Mouse (Mus musculus) gastrocnemius, postnatal 25 days (tissue): ENCODE data around the gene Hint1. TPM values are rescaled to one million over a fixed set of nuclear protein-coding genes. Genes with fewer than 3 reads are reported as not detected.

Experiments
- DNase-seq: peaks from one replicate; pipeline ENCODE4 v3.0.0; 2022
- total RNA-seq, 2 experiments: library from RNA; stranded (reverse); gene quantifications; 1 replicate in 1 of 2; 2 replicates in 1 of 2; pipeline ENCODE4 v1.2.3; 2021

Hint1 gene
- total RNA-seq, 2 experiments from 2014 or later: 181 to 192 TPM

GRCm38 (mm10) chr11:54861471-54862420 lies 4.4 kb upstream of the Hint1 start:
- no peak for DNase-seq

- no peak for DNase-seq
Observed at GRCm38 (mm10) chr11:54862621-54863520, 3.3 kb upstream of the Hint1 start.

DNA sequence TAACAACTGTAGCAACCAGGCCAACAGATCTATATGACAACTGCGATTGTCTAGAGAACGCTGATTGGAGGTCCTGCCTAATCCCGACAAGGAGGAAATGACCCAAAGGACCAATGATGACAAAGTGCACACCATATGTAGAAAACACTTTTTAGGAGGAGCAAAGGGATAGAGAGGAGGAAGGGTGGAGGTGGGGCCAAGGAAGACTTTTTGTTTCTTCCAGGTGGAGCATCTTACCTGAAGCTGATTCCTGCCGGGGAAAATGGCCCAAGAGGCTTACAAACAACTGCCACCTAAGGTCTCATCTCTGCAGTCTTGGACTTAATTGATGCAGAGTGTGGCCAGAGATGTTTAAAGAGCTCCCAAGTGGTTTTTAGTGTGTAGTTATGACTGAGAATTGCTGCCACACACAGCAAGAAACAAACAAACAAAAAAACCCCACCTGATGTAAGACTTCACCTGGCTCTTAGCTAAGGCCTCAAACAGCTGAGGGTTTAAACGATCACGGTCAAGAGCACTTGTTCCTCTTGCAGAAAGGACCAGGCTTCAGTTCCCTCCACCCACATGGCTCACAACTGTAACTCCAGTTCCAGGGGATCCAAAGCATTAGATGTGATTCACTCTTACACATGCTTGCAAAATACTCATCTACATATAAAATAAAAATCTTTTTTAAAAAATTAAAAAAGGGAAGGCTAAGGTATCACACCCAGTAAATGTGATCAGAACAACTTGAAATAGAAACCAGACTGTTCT lies 675 bp upstream of the Hint1 start:
- no peak for DNase-seq

GRCm38 (mm10) chr11:54867049-54867385 lies 834 bp downstream of the Hint1 start:
- DNase-seq: no peak

DNA sequence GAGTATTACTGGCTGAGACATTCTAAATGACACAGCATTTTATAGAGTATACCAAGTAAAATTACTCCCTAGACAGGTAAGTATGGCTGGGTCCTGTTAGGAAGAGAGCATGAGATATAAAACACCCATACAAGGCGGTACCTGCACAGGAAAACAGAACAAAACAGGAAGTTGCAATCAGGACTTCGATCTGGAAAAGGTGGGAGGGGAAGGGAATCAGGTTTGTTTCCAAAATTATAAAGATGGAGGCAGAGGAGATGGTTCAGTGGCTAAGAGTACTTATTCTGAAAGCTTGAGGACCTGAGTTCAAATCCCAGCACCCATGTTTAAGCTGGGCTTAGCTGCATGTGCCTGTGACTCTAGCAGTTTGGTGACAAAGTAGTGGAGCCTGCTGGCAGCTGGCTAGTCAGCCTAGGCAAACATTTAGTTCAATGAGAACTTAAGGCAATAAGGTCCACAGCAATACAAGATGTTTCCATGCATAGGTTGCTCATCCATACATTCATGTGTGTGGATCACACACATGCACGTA lies 1.8 kb downstream of the Hint1 start:
- DNase-seq: no peak

- DNase-seq: no peak
Observed at GRCm38 (mm10) chr11:54868445-54868844, 2.3 kb downstream of the Hint1 start.

DNA sequence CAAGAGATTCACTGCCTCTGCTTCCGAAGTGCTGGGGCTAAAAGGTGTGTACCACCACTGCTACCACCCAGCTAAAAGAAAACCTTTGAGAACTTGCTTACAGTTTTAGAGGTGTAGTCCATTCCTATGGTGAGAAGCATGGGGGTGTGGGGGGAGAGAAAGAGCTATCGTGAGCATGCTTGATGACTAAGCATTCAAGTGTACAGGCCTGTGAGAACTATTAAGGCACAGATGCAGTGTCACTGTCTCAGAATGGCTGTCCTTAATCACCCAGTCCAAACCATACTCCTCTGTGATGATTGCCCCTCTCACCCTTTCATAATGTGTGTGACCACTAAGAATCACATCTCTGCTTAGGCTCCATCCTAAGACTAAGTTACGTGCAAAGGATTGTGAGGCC lies 3.1 kb downstream of the Hint1 start:
- DNase-seq: no peak

DNA sequence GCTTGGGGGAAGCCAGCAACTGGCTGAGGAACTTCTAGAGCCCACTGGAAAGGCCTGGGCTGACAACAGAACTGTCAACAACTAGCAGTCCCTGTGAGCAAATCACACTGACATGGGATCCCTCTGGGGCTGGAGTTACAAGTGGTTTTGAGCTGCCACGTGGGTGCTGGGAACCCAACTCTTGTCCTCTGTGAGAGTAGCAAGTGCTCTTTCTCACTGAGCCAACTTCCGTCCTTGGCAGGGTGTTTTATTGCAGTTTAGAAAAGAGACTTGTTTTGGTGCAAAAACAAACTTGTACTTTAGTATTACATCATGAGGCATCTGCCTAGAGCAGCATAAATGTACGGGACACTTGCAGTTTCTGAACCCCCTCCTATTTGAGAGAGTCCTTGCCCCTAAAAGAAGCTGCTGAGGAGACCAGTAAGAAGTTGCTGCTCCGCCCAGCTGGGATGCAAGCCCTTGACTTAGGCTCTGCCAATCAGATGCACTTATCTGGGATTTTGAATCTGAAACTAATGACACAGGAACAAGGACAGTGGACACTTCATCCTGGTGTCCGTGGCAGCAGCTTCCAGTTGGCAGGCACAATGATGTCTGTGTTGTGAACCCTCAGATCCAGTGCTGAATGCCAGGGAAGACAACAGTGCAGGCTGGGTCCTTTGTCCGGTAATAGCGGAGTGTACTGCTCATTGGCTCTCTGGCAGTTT lies 5.8 kb downstream of the Hint1 start:
- peak; percentile 49 for DNase-seq

- no peak for DNase-seq
Observed at GRCm38 (mm10) chr11:54876031-54876430, 9.8 kb downstream of the Hint1 start.

DNA sequence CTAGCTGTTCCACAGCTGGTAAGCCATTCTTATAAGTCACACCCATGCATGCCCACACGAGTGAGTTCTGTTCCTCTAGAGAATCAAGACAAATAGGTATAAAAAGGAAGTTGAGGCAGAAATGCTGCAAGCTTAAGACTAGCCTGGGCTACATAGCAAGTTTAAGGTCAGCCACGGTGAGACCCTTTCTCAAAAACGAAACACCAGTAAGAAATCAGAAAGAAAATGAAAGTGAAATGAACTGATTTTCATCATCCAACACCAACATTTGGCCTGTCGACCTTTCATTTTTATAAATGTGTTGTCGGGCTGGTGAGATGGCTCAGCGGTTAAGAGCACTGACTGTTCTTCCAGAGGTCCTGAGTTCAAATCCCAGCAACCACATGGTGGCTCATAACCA lies 12.7 kb downstream of the Hint1 start:
- DNase-seq: no peak

DNA sequence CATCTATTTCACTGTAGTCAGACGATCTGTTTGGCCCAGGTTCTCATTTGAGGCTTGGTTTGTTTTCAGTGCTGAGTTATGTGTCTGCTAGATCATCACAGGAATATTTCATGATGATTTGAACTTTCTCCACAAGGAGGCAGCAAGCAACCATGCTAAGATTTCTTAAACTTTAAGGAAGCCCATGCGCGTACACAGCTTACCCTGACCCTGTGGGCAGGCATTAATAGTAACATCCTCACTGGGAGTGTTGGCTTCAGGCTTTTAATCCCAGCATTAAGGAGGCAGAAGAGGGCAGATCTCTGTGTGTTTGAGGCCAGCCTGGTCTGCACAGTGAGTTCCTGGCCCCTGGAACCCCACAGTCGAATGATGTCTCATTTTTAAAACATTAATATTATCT lies 13.3 kb downstream of the Hint1 start:
- DNase-seq: peak; percentile 28

DNA sequence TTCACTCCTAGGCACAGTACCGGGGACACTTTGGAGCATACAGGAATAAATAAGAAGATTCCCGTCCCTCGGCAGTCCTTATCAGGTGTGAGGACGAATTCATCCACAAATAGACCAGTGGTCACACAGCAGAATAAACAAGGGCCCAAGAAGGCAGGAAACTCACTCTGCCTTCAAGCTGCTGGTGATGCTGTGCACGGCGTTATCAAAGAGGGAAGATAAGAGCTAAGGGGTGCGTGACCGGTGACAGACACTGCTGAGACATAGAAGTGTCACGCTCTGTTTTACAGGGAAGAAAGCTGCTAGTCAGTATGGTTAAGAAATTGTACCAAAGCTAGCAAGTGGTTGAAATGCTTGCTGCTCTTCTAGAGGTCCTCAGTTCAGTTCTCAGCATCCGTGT lies 13.7 kb downstream of the Hint1 start:
- no peak for DNase-seq

GRCm38 (mm10) chr11:54881051-54881474 lies 14.9 kb downstream of the Hint1 start:
- no peak for DNase-seq

GRCm38 (mm10) chr11:54882671-54883070 lies 16.5 kb downstream of the Hint1 start:
- DNase-seq: peak; percentile 53

- no peak for DNase-seq
Observed at GRCm38 (mm10) chr11:54884197-54884828, 18.1 kb downstream of the Hint1 start.

DNA sequence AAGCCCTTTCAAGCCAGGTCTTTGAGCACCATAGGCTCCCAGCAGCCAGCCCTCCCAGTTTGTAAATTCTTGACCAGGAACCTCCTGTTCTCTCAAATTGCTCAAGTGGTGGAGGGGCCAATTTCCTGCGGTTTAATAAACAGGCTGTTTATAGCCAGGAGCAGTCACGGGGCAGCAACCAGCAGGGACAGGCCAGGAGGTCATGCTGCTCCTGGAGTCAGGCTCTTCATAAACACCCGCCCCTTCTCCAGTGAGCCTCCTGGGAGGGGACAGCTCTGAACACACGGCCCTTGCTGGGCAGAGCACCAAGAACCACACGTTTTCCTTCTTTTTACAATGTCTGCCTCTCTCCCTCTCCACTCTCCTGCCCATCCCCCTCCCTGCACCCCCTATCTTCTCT lies 18.8 kb downstream of the Hint1 start:
- DNase-seq: peak; percentile 86

DNA sequence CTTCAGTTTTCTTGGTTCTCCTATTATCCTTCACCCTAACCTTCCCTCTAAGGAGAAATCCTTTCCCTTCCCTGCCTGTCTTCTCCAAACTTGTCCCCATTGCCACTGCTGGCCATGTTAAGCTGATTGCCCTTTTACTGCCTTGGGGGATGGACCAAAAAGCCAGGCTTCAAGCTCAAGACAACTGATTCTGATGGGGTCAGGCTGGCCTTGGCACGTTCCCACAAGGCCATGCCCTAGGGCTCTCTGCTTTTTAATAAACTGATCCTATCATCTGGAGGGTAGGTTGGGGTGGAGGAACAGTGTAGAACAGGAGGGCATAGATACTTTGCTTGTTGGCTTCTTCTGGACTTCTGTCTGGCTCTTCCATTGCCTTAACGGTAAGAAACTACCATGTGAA lies 19.2 kb downstream of the Hint1 start:
- no peak for DNase-seq

GRCm38 (mm10) chr11:54887927-54888326 lies 21.7 kb downstream of the Hint1 start:
- DNase-seq: no peak

DNA sequence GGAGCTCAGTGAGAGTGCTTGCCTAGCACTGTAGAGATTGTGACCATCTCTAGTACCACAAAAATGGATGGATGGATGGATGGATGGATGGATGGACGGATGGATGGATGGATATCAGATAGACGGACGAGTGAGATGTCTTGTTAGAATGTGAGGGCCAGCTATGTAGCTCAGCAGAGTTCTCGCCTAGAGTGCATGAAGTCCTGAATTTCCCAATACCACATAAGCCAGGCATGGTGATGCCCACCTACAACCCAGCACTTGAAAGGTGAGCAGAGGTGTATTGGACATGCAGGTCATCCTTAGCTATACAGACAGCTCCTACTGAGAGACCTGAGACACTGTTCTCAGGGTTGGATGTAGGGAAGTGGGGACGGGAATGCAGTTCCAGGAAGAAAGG lies 25.2 kb downstream of the Hint1 start:
- DNase-seq: no peak

DNA sequence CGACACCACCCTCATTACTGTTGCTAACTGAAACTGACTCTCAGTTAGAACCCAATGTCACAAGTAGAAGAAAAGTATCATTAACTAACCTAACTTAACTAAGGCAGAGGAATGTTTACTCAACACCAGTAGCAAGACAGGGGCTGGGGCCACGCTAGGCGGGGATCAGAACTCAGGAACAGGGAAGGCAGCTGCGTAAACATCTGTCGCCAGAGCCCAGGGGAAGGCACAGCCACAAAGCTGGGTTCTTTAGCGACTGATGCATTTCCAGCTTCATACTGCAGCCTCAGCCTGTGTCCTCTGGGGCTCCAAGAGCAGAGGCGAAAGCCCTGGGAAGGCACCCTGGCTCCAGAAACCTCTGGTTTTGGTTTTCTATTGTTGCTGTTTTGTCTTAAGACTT lies 25.9 kb downstream of the Hint1 start:
- DNase-seq: no peak

DNA sequence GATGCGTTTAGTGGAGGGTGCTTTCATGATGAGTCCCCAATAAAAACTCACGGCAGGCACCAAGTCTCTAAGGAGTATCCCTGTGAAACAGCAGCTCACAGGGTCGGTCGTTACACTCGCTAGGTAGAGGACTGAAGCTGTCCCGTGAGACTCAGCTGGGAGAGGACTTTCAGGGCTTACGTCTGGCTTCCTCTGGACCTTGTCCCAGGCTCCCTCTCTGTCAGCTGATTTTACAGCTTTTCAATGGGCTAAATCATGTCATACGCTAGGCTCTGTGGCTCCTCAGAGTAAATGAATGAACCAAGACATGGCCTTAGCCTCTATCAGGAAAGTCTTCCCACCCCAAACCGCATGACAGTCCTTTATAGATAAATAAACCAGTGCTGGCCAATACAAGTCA lies 28.4 kb downstream of the Hint1 start:
- no peak for DNase-seq
